Mouse (Mus musculus): ENCODE measurements around the gene Atp5h.

- TF ChIP-seq CTCF (IDR thresholded peaks at IDR 0.05; ENCODE audit: low read depth, low read length): no peak
- TF ChIP-seq TAL1 (conservative IDR thresholded peaks at IDR 0.05; ENCODE audit: low read depth, low read length): no peak
- TF ChIP-seq GATA1 (IDR thresholded peaks at IDR 0.05; ENCODE audit: borderline replicate concordance, low read length): no peak
- no peak for TF ChIP-seq POLR2AphosphoS5 (IDR thresholded peaks at IDR 0.05; ENCODE audit: insufficient replicate concordance, low read depth, low read length)
- TF ChIP-seq GATA2 (IDR thresholded peaks at IDR 0.05; ENCODE audit: borderline replicate concordance, low read depth, low read length): no peak
These were observed 801 bp upstream of the Atp5h start for GRCm38 (mm10) chr11:115420336-115421190.

All from G1E (cell line).